Mouse (Mus musculus) forebrain, embryonic 11.5 days (tissue): ENCODE measurements around the gene Meox1. TPM values are rescaled to one million over a fixed set of nuclear protein-coding genes. Genes with fewer than 3 reads are reported as not detected.

Source experiments
- ATAC-seq: fragments of 200-750 bp; cut with Nextera tagmentation; replicated peaks from 2 replicates; pipeline ENCODE4 v1.8.0; 2017; ENCODE audit warnings: moderate TSS enrichment; ENCODE audit not compliant: low FRiP score
- DNase-seq: peaks from one replicate; pipeline ENCODE4 v3.0.0-alpha.2; 2017; ENCODE audit warnings: low spot score
- H3K27ac ChIP-seq: fragments of 300-500 bp; sonication (generic); 2 replicates; pipeline ENCODE4 v1.5.1; 2014; ENCODE audit warnings: low read depth, low read length
- H3K27me3 ChIP-seq: fragments of 300-500 bp; sonication (generic); 2 replicates; pipeline ENCODE4 v1.6.1; 2014; ENCODE audit warnings: mild to moderate bottlenecking, low read length, mixed read lengths; ENCODE audit not compliant: control insufficient read depth, insufficient read depth
- H3K36me3 ChIP-seq: fragments of 300-500 bp; sonication (generic); 2 replicates; pipeline ENCODE4 v1.6.1; 2014; ENCODE audit warnings: mild to moderate bottlenecking, low read length, moderate library complexity, mixed read lengths; ENCODE audit not compliant: control insufficient read depth, insufficient read depth
- H3K4me1 ChIP-seq: fragments of 300-500 bp; sonication (generic); replicated peaks from 2 replicates; pipeline ENCODE4 v1.6.1; 2014; ENCODE audit warnings: low read length, mixed read lengths; ENCODE audit not compliant: control insufficient read depth, insufficient read depth
- H3K4me2 ChIP-seq: fragments of 300-500 bp; sonication (generic); 2 replicates; pipeline ENCODE4 v1.6.1; 2014; ENCODE audit warnings: low read depth, mild to moderate bottlenecking, low read length, moderate library complexity, mixed read lengths; ENCODE audit not compliant: severe bottlenecking
- H3K4me3 ChIP-seq: fragments of 300-500 bp; sonication (generic); 2 replicates; pipeline ENCODE4 v1.5.1; 2014; ENCODE audit warnings: low read depth, low read length
- H3K9ac ChIP-seq: fragments of 300-500 bp; sonication (generic); 2 replicates; pipeline ENCODE4 v1.6.1; 2014; ENCODE audit warnings: low read length
- H3K9me3 ChIP-seq: fragments of 300-500 bp; sonication (generic); 2 replicates; pipeline ENCODE4 v1.6.1; 2016; ENCODE audit warnings: low read length, mixed read lengths; ENCODE audit not compliant: control insufficient read depth
- WGBS: fragments of 180-500 bp; shearing (Covaris S2); extraction: QIAGEN DNeasy Blood & Tissue Kit; methylation state at CpG from one replicate; pipeline ENCODE4 v1.1.7; 2014; 5-methylcytosine and 5-hydroxymethylcytosine counted together
- polyA plus RNA-seq: library from polyadenylated mRNA; unstranded; fragments of >200 nt; fragmentation: Nextera tagmentation; extraction: Ambion mirVana; gene quantifications from 2 replicates; pipeline ENCODE4 v1.2.1, GENCODE M21; 2014

The Meox1 gene
- polyA plus RNA-seq, 1 experiment from 2014 or later: 0.21 TPM

- WGBS: 68% methylated on average over 4 of the region's 4 CpGs
- no peaks in the 10 kb centered on the region for H3K36me3 ChIP-seq
- no peak for ATAC-seq
Observed at GRCm38 (mm10) chr11:101911855-101912579, 17.8 kb upstream of the Meox1 start.

DNA sequence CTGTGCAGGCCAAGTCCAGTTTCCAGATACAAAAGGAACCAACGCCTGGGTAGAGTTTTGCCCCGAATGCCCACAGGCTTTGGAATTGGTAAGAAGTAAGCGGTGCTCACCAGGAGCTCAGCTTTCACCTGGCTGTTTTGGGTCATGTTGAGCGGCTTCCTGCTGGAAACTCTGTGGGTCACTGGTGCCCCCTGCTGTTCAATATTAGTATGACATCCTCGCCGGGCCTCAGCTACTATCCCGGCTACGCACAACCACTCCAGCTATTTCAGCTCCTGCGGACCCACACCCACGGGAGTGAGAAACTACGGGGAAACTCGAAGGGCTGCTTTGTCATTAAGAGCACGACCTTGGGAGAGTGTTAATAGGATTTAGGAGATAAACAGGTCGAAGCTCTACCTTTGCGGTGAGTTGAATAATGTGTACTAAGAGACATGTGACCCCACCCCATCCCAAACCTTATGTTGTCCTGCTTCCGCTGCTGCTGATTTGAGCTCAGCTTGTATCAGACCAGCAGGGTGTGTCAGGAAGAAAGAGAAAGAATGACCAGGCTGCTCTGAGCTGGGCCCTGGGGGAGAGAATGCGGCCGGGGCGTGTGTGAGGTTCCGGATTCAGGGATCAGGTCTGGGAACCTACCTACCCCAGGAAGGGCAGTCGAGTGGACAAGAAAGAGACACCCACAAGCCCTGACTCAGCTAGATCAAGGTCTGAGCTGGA is 16.2 kb upstream of the Meox1 start:
- H3K4me3 ChIP-seq: no peak overlapping the region
- DNase-seq (peak; percentile 92), ATAC-seq (no peak)
- H3K27ac ChIP-seq: no peak overlapping the region
- peaks cover 2% of the 10 kb centered on the region; the same call in 1 of the 2 replicates for H3K27me3 ChIP-seq
- H3K4me2 ChIP-seq: no peak overlapping the region
- H3K36me3 ChIP-seq: no peaks in the 10 kb centered on the region
- H3K9me3 ChIP-seq: no peaks in the 10 kb centered on the region
- 24% methylated on average over 21 of the region's 21 CpGs for WGBS
- H3K9ac ChIP-seq: no peak overlapping the region
- no peaks in the 10 kb centered on the region for H3K4me1 ChIP-seq

More at GRCm38 (mm10) chr11:101911855-101912579, 17.8 kb upstream of the Meox1 start:
- Histone ChIP-seq H3K9ac (no peak overlapping the region), H3K27me3 (peaks cover 2% of the 10 kb centered on the region; the same call in 1 of the 2 replicates), H3K4me1 (no peaks in the 10 kb centered on the region), H3K9me3 (no peaks in the 10 kb centered on the region), H3K27ac (no peak overlapping the region), H3K4me2 (no peak overlapping the region), H3K4me3 (no peak overlapping the region)
- no peak for DNase-seq

- Histone ChIP-seq H3K9me3 (no peaks in the 10 kb centered on the region), H3K9ac (no peak overlapping the region), H3K36me3 (no peaks in the 10 kb centered on the region), H3K27me3 (peaks cover 2% of the 10 kb centered on the region; the same call in 1 of the 2 replicates), H3K4me1 (no peaks in the 10 kb centered on the region), H3K4me3 (no peak overlapping the region), H3K4me2 (no peak overlapping the region), H3K27ac (no peak overlapping the region)
- WGBS: 57% methylated on average over 6 of the region's 6 CpGs
- ATAC-seq (no peak), DNase-seq (no peak)
Observed at GRCm38 (mm10) chr11:101908777-101909176, 14.6 kb upstream of the Meox1 start.

DNA sequence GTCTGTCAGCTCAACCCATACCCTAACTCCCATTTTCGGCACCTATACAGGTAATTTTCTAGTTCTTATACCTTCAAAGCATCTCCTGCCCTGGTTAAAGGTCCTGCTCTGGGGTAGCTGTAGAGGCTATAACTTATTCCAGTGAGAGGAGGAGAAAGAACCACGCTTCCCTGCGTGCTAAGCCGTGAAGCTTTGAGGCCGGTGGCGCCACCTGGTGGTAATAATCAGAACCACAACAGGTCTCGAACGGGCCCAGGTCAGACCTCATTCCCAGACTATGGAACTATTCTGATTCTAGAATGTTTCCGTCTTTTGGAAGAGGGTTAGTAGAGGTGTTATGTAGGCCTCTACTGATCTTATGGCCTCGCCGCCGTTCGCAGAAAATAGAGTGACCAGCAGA is 10.9 kb upstream of the Meox1 start:
- no peak overlapping the region for H3K9ac ChIP-seq
- DNase-seq (peak; percentile 88), ATAC-seq (no peak)
- no peaks in the 10 kb centered on the region for H3K36me3 ChIP-seq
- no peaks in the 10 kb centered on the region for H3K9me3 ChIP-seq
- H3K27me3 ChIP-seq: no peaks in the 10 kb centered on the region; the same call in 1 of the 2 replicates
- WGBS: 27% methylated on average over 13 of the region's 13 CpGs
- H3K4me1 ChIP-seq: no peaks in the 10 kb centered on the region
- H3K4me3 ChIP-seq: no peak overlapping the region
- H3K4me2 ChIP-seq: no peak overlapping the region
- H3K27ac ChIP-seq: no peak overlapping the region

GRCm38 (mm10) chr11:101901309-101901708 is 7.1 kb upstream of the Meox1 start:
- Histone ChIP-seq H3K4me1 (no peaks in the 10 kb centered on the region), H3K9me3 (no peaks in the 10 kb centered on the region), H3K27ac (no peak overlapping the region), H3K4me3 (no peak overlapping the region), H3K27me3 (no peaks in the 10 kb centered on the region), H3K36me3 (no peaks in the 10 kb centered on the region), H3K9ac (no peak overlapping the region), H3K4me2 (no peak overlapping the region)
- DNase-seq: no peak
- 89% methylated on average over 8 of the region's 8 CpGs for WGBS
- ATAC-seq: no peak

GRCm38 (mm10) chr11:101898328-101898727 is 4.2 kb upstream of the Meox1 start:
- no peak overlapping the region for H3K9ac ChIP-seq
- no peaks in the 10 kb centered on the region for H3K9me3 ChIP-seq
- H3K4me3 ChIP-seq: no peak overlapping the region
- no peaks in the 10 kb centered on the region for H3K4me1 ChIP-seq
- ATAC-seq (no peak), DNase-seq (no peak)
- H3K27me3 ChIP-seq: no peaks in the 10 kb centered on the region
- WGBS: 91% methylated on average over 4 of the region's 4 CpGs
- no peaks in the 10 kb centered on the region for H3K36me3 ChIP-seq
- no peak overlapping the region for H3K4me2 ChIP-seq
- no peak overlapping the region for H3K27ac ChIP-seq

GRCm38 (mm10) chr11:101896546-101897361 is 2.6 kb upstream of the Meox1 start:
- no peaks in the 10 kb centered on the region for H3K9me3 ChIP-seq
- no peak overlapping the region for H3K9ac ChIP-seq
- no peak overlapping the region for H3K4me2 ChIP-seq
- ATAC-seq (no peak), DNase-seq (no peak)
- 53% methylated on average over 13 of the region's 13 CpGs for WGBS
- no peaks in the 10 kb centered on the region for H3K4me1 ChIP-seq
- peaks cover 2% of the 10 kb centered on the region; the same call in 1 of the 2 replicates for H3K27me3 ChIP-seq
- no peak overlapping the region for H3K27ac ChIP-seq
- H3K4me3 ChIP-seq: no peak overlapping the region
- no peaks in the 10 kb centered on the region for H3K36me3 ChIP-seq

DNA sequence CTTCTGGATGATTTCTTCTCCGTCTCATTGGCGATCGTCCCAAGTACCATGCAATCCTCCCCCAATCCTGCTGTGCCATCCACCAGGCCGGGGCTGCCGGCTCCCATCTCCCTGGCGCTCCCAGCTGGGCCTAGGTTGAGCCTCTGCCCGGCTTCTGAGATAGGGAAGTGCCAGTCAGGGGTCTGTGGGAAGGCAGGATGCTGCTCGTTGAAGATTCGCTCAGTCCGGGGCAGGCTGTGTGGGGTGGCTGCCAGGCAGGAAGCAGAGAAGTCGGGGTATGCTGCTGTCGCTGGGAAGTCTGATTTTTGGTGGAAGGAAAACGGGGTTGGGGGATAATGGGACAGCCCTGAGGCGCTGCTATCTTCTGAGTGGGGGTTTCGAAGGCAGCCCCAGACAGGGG is 614 bp downstream of the Meox1 start:
- H3K9ac ChIP-seq: no peak overlapping the region
- peaks cover 2% of the 10 kb centered on the region; the same call in 1 of the 2 replicates for H3K27me3 ChIP-seq
- H3K9me3 ChIP-seq: no peaks in the 10 kb centered on the region
- no peak overlapping the region for H3K4me3 ChIP-seq
- H3K27ac ChIP-seq: no peak overlapping the region
- 46% methylated on average over 15 of the region's 15 CpGs for WGBS
- no peaks in the 10 kb centered on the region for H3K36me3 ChIP-seq
- DNase-seq (no peak), ATAC-seq (no peak)
- no peak overlapping the region for H3K4me2 ChIP-seq
- no peaks in the 10 kb centered on the region; the same call in 1 of the 2 replicates for H3K4me1 ChIP-seq
